Comparison of ENCODE assay signal across 11 mouse cellular contexts in the genomic region with DNA sequence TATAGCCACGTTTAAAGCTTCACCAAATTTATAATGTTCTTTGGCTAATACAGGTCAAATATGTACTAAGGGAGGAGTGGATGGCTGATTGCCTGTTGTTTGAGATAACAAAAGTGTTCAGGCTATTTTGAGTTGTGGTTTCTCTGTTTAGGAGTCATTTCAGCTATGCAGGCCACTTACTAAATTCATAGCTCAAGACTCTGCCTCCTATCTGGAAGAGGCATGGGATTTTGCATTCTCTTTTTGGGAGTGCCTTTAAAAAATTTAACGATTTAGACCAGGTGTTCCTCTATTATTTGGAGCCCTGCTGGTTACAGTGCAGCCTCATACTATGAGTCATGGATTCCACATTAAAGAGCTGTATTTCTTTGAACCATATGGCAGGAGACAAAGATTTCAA. TPM values are rescaled to one million over a fixed set of nuclear protein-coding genes. Genes with fewer than 3 reads are reported as not detected.
DNase-seq lines count a peak whose midpoint lies in the region; ATAC-seq and TF ChIP-seq lines count a peak whose summit lies in the region.
"Had no signal": no experiment of that assay in that cellular context is flagged by ENCODE, and none has a peak within 500 bp of the region (broad histone marks: within the 10 kb centered on the region; RNA-seq: fewer than 3 reads in every experiment).

No protein-coding gene starts in this region.

- TF ChIP-seq EP300 in liver, postnatal 0 days (IDR thresholded peaks at IDR 0.05; ENCODE audit: low read depth) = peak; percentile 66

- 29% methylated on average over 2 of the region's 2 CpGs for WGBS in intestine, embryonic 16.5 days
- 18% methylated on average over 2 of the region's 2 CpGs for WGBS in intestine, postnatal 0 days
- WGBS in liver, postnatal 0 days (ENCODE audit: insufficient replicate concordance) = 13% methylated on average over 2 of the region's 2 CpGs
- WGBS in forebrain, embryonic 14.5 days = 68% methylated on average over 2 of the region's 2 CpGs
- 54% methylated on average over 2 of the region's 2 CpGs for WGBS in forebrain, postnatal 0 days

- H3K4me3 ChIP-seq in intestine, embryonic 16.5 days (ENCODE audit: low read length) = no peak overlapping the region
- no peak overlapping the region for H3K4me3 ChIP-seq in intestine, postnatal 0 days (ENCODE audit: low read depth, low read length)
- no peak overlapping the region for H3K4me3 ChIP-seq in embryonic fibroblast, embryonic 13.5 days (ENCODE audit: insufficient read depth, low read length)
- no peak overlapping the region for H3K4me3 ChIP-seq in liver, postnatal 0 days (ENCODE audit: low read depth, low read length)
- H3K4me3 ChIP-seq in forebrain, embryonic 14.5 days (ENCODE audit: low read depth, low read length) = no peak overlapping the region
- H3K4me3 ChIP-seq in forebrain, postnatal 0 days (ENCODE audit: low read depth, low read length) = no peak overlapping the region
- H3K4me3 ChIP-seq: limb, embryonic 12.5 days had no signal

- peak overlapping the region; percentile 7; the same call in 1 of the 2 replicates for H3K27ac ChIP-seq in intestine, embryonic 16.5 days (ENCODE audit: low read length)
- no peak overlapping the region for H3K27ac ChIP-seq in intestine, postnatal 0 days (ENCODE audit: low read depth, low read length)
- peak overlapping the region; percentile 81 for H3K27ac ChIP-seq in embryonic fibroblast, embryonic 13.5 days (ENCODE audit: insufficient read depth, low read length)
- no peak overlapping the region for H3K27ac ChIP-seq in liver, postnatal 0 days (ENCODE audit: low read depth)
- H3K27ac ChIP-seq in forebrain, embryonic 14.5 days (ENCODE audit: low read depth, low read length) = no peak overlapping the region
- H3K27ac ChIP-seq in forebrain, postnatal 0 days (ENCODE audit: low read depth, low read length) = no peak overlapping the region

- H3K27me3 ChIP-seq in intestine, embryonic 16.5 days (replicated peaks; ENCODE audit: control insufficient read depth, insufficient read depth, low read length) = no peaks in the 10 kb centered on the region
- H3K27me3 ChIP-seq in intestine, postnatal 0 days (replicated peaks; ENCODE audit: control insufficient read depth, insufficient read depth, low read length) = no peaks in the 10 kb centered on the region
- no peaks in the 10 kb centered on the region for H3K27me3 ChIP-seq in liver, postnatal 0 days (ENCODE audit: insufficient read depth, low read length)
- no peaks in the 10 kb centered on the region for H3K27me3 ChIP-seq in forebrain, embryonic 14.5 days (replicated peaks; ENCODE audit: control insufficient read depth, insufficient read depth, low read length)
- no peaks in the 10 kb centered on the region for H3K27me3 ChIP-seq in forebrain, postnatal 0 days (ENCODE audit: insufficient read depth, low read length)
- H3K27me3 ChIP-seq: limb, embryonic 12.5 days had no signal

- no peaks in the 10 kb centered on the region for H3K9me3 ChIP-seq in intestine, embryonic 16.5 days (ENCODE audit: control insufficient read depth, low read length)
- H3K9me3 ChIP-seq in intestine, postnatal 0 days (ENCODE audit: control insufficient read depth) = no peaks in the 10 kb centered on the region
- H3K9me3 ChIP-seq in liver, postnatal 0 days (ENCODE audit: low read length) = no peaks in the 10 kb centered on the region
- no peaks in the 10 kb centered on the region for H3K9me3 ChIP-seq in forebrain, embryonic 14.5 days (replicated peaks; ENCODE audit: control insufficient read depth, low read length)
- no peaks in the 10 kb centered on the region for H3K9me3 ChIP-seq in forebrain, postnatal 0 days (ENCODE audit: low read length)
- H3K9me3 ChIP-seq: limb, embryonic 12.5 days had no signal

- TF ChIP-seq POLR2A in embryonic fibroblast, embryonic 13.5 days (IDR thresholded peaks at IDR 0.05; ENCODE audit: low read depth, low read length) = no peak

- TF ChIP-seq CTCF in intestine, postnatal 0 days (IDR thresholded peaks at IDR 0.05; ENCODE audit: low read depth) = no peak
- TF ChIP-seq CTCF in embryonic fibroblast, embryonic 13.5 days (IDR thresholded peaks at IDR 0.05; ENCODE audit: borderline replicate concordance, insufficient read depth, low read length) = no peak
- TF ChIP-seq CTCF in liver, postnatal 0 days (IDR thresholded peaks at IDR 0.05; ENCODE audit: low read depth) = no peak
- no peak for TF ChIP-seq CTCF in forebrain, postnatal 0 days (IDR thresholded peaks at IDR 0.05; ENCODE audit: low read depth)

- DNase-seq in liver, postnatal 0 days = no peak
- no peak for DNase-seq in forebrain, embryonic 14.5 days (ENCODE audit: low spot score)
- DNase-seq in gastrocnemius, adult 8-10 months (ENCODE audit: low spot score in 2 of 2) = no peak
- no peak for DNase-seq in forebrain, postnatal 0 days
- DNase-seq: kidney, postnatal 10 days; right cerebral cortex, postnatal 4 days had no signal

- H3K36me3 ChIP-seq in intestine, embryonic 16.5 days (ENCODE audit: control insufficient read depth, insufficient read depth, low read length) = no peaks in the 10 kb centered on the region
- H3K36me3 ChIP-seq in intestine, postnatal 0 days (ENCODE audit: control insufficient read depth, insufficient read depth) = no peaks in the 10 kb centered on the region
- 0 out of 2 replicates have a peak, but pooled peaks cover 2% of the 10 kb centered on the region for H3K36me3 ChIP-seq in liver, postnatal 0 days (replicated peaks; ENCODE audit: insufficient read depth, low read length)
- H3K36me3 ChIP-seq in forebrain, embryonic 14.5 days (ENCODE audit: control insufficient read depth, insufficient read depth, low read length) = no peaks in the 10 kb centered on the region
- no peaks in the 10 kb centered on the region for H3K36me3 ChIP-seq in forebrain, postnatal 0 days (ENCODE audit: insufficient read depth)
- H3K36me3 ChIP-seq: limb, embryonic 12.5 days had no signal

- H3K4me1 ChIP-seq in intestine, embryonic 16.5 days (ENCODE audit: control insufficient read depth, insufficient read depth, low read length) = peaks cover 12% of the 10 kb centered on the region
- H3K4me1 ChIP-seq in intestine, postnatal 0 days (replicated peaks; ENCODE audit: control insufficient read depth, insufficient read depth, low read length) = no peaks in the 10 kb centered on the region
- peaks cover 20% of the 10 kb centered on the region for H3K4me1 ChIP-seq in embryonic fibroblast, embryonic 13.5 days (ENCODE audit: control insufficient read depth, insufficient read depth, low read length)
- peaks cover 32% of the 10 kb centered on the region for H3K4me1 ChIP-seq in liver, postnatal 0 days (ENCODE audit: insufficient read depth)
- H3K4me1 ChIP-seq in forebrain, embryonic 14.5 days (ENCODE audit: control insufficient read depth, insufficient read depth, low read length) = no peaks in the 10 kb centered on the region
- no peaks in the 10 kb centered on the region for H3K4me1 ChIP-seq in forebrain, postnatal 0 days (ENCODE audit: insufficient read depth)

- no peak overlapping the region for H3K4me2 ChIP-seq in intestine, embryonic 16.5 days (ENCODE audit: low read depth, low read length)
- H3K4me2 ChIP-seq in intestine, postnatal 0 days (replicated peaks; ENCODE audit: low read depth) = no peak overlapping the region
- peak overlapping the region; percentile 47 for H3K4me2 ChIP-seq in liver, postnatal 0 days (ENCODE audit: low read depth, low read length)
- H3K4me2 ChIP-seq in forebrain, embryonic 14.5 days (ENCODE audit: low read length) = no peak overlapping the region
- no peak overlapping the region for H3K4me2 ChIP-seq in forebrain, postnatal 0 days (ENCODE audit: low read depth)
- H3K4me2 ChIP-seq: limb, embryonic 12.5 days had no signal

- H3K9ac ChIP-seq in intestine, embryonic 16.5 days (ENCODE audit: low read depth, low read length) = no peak overlapping the region
- H3K9ac ChIP-seq in intestine, postnatal 0 days (ENCODE audit: low read depth, low read length) = no peak overlapping the region
- H3K9ac ChIP-seq in liver, postnatal 0 days (replicated peaks) = 0 out of 2 replicates have a peak overlapping the region, but pooled peaks have one; percentile 21
- no peak overlapping the region for H3K9ac ChIP-seq in forebrain, embryonic 14.5 days (ENCODE audit: low read length)
- H3K9ac ChIP-seq in forebrain, postnatal 0 days = no peak overlapping the region
- H3K9ac ChIP-seq: limb, embryonic 12.5 days had no signal

- ATAC-seq in intestine, embryonic 16.5 days = no peak
- no peak for ATAC-seq in intestine, postnatal 0 days
- peak; percentile 43 for ATAC-seq in CD4-positive, CD25-positive, alpha-beta regulatory T cell, adult 4 months
- ATAC-seq in liver, postnatal 0 days = peak; percentile 83
- ATAC-seq in forebrain, embryonic 14.5 days = no peak
- no peak for ATAC-seq in forebrain, postnatal 0 days

RNA-seq across cellular contexts. Expression of gene Vcl, which starts 9.2 kb away (rescaled TPM):
- 51.5 and 56.0 TPM in 2 replicates for polyA plus RNA-seq in intestine, embryonic 16.5 days (2015; fragmentation: Nextera tagmentation; extraction: Ambion mirVana)
- polyA plus RNA-seq in intestine, postnatal 0 days (2015; fragmentation: Nextera tagmentation; extraction: Ambion mirVana) = 33.8 and 33.9 TPM in 2 replicates
- 1 to 10 TPM; 1.4 to 2.6 TPM for polyA plus RNA-seq in CD4-positive, CD25-positive, alpha-beta regulatory T cell, adult 4 months (2017; shearing (Covaris generic))
- polyA plus RNA-seq in embryonic fibroblast, embryonic 13.5 days (2011; ENCODE audit: insufficient read length, low read depth, missing spikeins) = 494 and 636 TPM in 2 replicates
- polyA plus RNA-seq in liver, postnatal 0 days (2015; fragmentation: Nextera tagmentation; extraction: Ambion mirVana) = 9.3 and 11.6 TPM in 2 replicates
- 8.4 and 9.3 TPM in 2 replicates for polyA plus RNA-seq in forebrain, embryonic 14.5 days (2014; fragmentation: Nextera tagmentation; extraction: Ambion mirVana)
- 10 to 100 TPM; 62.2 to 64.9 (median 63.9) TPM for total RNA-seq in gastrocnemius, adult 8-10 months (2022)
- 15.5 and 21.6 TPM in 2 replicates for total RNA-seq in forebrain, postnatal 0 days (2014; rRNA removed)
- polyA plus RNA-seq in forebrain, postnatal 0 days (2015; fragmentation: Nextera tagmentation; extraction: Ambion mirVana) = 4.4 and 6.6 TPM in 2 replicates

Comparison
In these comparisons a context has a peak if more than half of its experiments do, and no peak if none do; other contexts are left out.
1. H3K27ac ChIP-seq: peak in intestine, embryonic 16.5 days (single experiment) and embryonic fibroblast, embryonic 13.5 days (single experiment); none in intestine, postnatal 0 days (single experiment), liver, postnatal 0 days (single experiment), forebrain, embryonic 14.5 days (single experiment) and forebrain, postnatal 0 days (single experiment).
2. ATAC-seq: peak in CD4-positive, CD25-positive, alpha-beta regulatory T cell, adult 4 months (single experiment) and liver, postnatal 0 days (single experiment); none in intestine, embryonic 16.5 days (single experiment), intestine, postnatal 0 days (single experiment), forebrain, embryonic 14.5 days (single experiment) and forebrain, postnatal 0 days (single experiment).